Mouse (Mus musculus): ENCODE measurements around the gene Lrig1.

DNA sequence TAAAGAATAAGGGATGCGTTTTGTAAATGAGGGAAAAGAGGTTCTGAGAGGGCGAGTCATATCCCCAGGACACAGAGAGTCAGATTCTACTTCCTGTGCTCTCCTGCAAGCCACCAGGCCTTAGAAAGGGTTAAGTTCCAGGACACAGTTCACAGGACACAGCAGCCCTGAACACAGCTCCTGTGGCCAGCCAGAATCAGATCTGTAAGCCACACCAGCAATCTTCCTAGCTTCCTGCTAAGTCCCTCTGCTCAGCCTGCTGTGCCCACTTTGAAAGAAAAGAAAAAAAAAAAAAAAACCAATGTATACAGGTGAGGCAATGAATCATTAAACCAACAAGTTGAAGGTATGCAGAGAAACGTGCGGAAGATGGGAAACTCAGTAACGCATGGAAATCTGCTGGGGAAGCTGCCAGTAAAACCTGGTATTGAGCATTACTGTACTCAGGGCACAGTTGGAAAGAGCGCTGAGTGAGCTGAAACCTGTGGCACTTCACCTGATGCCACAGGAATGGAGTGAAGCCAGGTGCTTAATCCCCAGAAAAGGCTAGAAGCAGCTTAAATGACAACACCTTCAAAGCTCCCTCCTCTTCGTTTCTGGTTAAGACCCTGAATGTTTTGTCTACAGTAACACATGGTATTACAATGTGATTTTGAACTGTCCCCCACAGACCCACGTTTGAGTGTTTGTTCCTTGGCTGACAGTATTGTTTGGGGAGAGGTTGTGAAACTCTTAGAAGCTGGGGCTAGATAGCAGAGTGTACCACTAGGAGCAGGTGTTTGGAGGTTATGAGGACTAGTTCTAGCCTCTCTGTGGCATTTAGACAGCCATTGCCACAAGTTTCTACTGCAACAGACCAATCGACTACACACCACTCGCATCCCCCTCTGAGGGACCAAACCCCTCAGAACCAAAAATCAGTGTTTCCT, 46.3 kb downstream of the Lrig1 start:
- TF ChIP-seq CTCF (IDR thresholded peaks at IDR 0.05) (no peak), POLR2A (IDR thresholded peaks at IDR 0.05; ENCODE audit: insufficient read depth, low read depth, low read length) (no peak), EP300 (IDR thresholded peaks at IDR 0.05; ENCODE audit: insufficient read depth, low read depth, low read length) (no peak)
